Mouse (Mus musculus): ENCODE data around the gene BC052040.

Gene BC052040

GRCm38 (mm10) chr2:115717980-115718379 lies 136.5 kb downstream of the BC052040 start:
- no peak for DNase-seq

GRCm38 (mm10) chr2:115723452-115723851 lies 141.9 kb downstream of the BC052040 start:
- no peak for DNase-seq

DNA sequence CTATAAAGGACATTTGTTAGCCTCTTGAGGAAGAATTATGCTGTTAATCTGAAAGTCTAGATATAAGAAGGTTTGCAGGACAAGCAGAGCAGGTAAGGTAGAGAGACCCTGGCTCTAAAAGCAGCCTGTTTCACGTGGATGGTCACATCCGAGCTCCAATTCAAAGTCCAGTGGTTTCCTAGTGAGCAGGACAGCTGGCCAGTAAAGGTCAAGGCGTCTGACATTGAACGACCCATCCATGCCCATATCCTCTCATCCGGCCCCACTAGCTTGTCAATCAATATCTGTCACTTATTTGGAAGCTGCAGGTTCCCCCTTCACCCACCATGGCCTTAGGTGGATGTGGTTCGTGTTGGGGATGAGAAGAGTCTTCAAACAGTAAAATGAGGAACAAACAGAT lies 142.7 kb downstream of the BC052040 start:
- no peak for DNase-seq

- no peak for DNase-seq
These were observed 143.2 kb downstream of the BC052040 start for GRCm38 (mm10) chr2:115724726-115725125.

DNA sequence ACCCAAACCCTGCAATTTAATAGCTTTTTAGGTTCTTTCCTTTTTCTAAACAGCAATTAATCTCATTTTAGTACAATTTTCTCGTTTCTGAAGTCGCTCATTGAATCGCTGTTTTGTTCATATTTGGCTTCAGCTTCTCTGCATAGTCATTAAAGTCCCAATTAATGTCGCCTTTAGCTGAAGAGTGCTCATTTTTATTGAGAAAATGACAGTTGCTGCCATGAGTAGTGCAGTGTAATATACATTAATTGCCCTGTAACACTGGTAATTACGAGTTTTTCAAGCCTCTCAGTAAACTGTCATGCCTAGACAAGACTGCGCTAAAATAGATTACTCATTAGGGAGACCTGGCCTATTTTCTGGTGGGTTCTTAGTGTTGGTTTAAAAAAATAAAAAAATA lies 144.0 kb downstream of the BC052040 start:
- no peak for DNase-seq

- DNase-seq: no peak
These were observed 144.4 kb downstream of the BC052040 start for GRCm38 (mm10) chr2:115725926-115726325.

- no peak for DNase-seq
These were observed 145.3 kb downstream of the BC052040 start for GRCm38 (mm10) chr2:115726806-115727205.

DNA sequence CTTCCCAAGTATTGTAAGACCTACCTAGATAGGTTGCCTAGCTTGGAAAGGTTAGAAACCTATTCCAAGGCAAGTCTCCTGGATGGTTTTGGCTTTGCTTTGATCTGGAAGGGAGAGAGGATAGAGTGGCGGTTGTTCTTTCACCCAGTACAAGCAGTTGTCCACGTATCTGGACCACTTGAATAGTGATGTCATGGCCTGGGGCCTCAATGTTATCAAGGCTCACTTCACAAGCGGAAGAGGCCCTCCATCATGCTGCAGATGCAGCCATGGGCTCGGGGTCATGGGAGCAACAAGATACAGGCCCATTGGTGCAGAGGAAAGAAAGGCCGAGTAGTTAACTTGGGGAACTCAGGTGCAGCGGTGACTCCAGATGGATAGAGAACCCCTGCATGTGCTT lies 147.1 kb downstream of the BC052040 start:
- no peak for DNase-seq

DNA sequence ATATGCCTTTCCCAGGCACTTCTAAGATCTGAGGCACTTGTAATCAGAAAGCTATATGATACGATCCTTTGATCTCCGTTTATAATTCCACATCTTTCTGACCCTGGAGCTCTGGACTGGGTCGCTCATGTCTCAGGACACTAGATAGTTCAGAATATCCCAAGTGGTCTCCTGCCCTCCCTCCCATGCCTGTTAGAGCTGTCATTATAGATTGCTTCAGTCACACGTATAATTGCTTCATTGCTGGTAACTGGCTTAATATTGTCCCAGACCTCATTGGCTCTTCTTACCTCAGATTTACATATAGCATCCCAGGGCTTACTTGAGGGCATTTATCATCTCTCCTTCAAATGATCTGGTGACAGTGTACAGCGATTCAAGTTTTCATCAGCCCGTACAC lies 149.0 kb downstream of the BC052040 start:
- DNase-seq: no peak

- no peak for DNase-seq
These were observed 149.7 kb downstream of the BC052040 start for GRCm38 (mm10) chr2:115731171-115731570.

DNA sequence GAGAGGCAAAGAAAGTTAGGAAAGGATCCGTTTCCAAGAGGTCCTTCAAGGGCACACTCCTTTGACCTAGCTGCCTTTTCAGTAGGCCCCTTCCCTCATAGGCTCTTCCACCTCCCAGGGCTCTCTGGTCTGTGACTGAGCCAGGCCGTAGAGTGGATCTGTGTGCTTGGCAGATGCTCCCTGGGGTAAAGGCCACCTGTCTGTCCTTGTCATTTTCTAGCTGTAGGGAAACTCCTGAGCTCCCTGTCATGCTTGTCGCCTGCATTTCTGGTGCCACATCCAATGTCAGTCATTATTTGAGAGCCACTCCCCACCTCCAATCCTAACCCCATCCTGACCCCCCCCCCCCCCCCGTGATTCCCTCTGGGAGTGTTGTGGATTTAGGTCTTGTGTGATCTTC lies 151.1 kb downstream of the BC052040 start:
- no peak for DNase-seq

GRCm38 (mm10) chr2:115733017-115733692 lies 151.6 kb downstream of the BC052040 start:
- DNase-seq: no peak

GRCm38 (mm10) chr2:115734850-115735249 lies 153.3 kb downstream of the BC052040 start:
- no peak for DNase-seq

DNA sequence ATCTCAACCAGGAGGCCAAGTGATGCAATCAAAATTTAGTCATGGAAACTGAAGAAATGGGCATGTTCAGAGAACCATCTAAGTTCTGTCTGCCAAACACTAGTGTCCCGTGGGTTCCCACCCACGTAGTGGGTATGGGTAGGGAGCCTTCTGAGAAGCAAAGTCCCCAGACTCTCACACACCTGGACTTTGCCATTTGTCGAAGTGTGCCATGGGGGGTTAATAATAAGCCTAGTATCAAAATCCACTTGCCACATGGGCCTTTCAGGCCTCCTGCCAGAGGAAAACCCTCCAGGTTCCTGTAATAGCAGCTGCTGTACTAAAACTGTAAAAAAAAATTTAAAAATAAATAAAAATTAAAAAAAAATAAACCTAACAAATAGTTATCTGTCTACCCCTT lies 154.9 kb downstream of the BC052040 start:
- DNase-seq: no peak

DNA sequence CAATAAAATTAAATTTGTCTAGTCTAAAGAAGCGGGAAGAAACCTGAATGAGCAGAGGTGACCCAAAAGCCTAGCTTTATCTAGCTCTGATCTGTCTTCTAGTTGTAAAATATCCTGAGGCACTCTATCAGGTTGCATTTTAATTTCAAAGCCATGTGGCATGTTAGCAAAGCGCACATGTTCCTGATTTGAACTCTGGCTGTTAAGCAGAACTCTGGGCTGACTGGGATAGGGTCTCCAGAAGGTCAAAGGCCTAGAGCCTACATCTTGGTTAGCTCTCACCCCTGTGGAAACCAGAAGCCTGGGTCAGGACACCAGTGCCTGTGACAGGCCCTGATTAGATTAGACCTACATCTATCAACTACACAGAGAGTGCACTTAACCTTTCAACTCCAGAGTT lies 156.4 kb downstream of the BC052040 start:
- DNase-seq: no peak

- peak; percentile 11 for DNase-seq
These were observed 160.5 kb downstream of the BC052040 start for GRCm38 (mm10) chr2:115742061-115742460.

- no peak for DNase-seq
These were observed 166.1 kb downstream of the BC052040 start for GRCm38 (mm10) chr2:115747639-115748038.

- no peak for DNase-seq
These were observed 169.7 kb downstream of the BC052040 start for GRCm38 (mm10) chr2:115751177-115751576.

DNA sequence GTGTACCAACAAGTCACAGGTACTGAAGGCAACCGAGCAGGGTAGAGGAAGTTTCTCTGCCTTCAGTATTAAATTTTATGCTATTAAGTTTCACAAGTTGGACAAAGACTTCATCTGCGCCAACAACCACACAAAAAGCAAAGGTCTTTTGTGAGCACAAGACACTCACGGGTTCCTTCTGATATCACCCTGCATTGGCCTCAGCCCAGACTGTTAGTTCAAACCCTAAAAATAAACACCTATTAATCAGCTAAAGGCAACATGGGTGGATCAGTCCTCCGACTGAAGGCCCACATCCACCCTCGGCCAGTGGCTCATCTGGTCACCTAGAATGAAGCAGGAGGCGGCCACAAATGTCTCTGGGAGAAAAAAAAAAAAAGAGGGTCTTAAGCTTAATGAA lies 176.2 kb downstream of the BC052040 start:
- no peak for DNase-seq

GRCm38 (mm10) chr2:115758542-115758941 lies 177.0 kb downstream of the BC052040 start:
- no peak for DNase-seq

DNA sequence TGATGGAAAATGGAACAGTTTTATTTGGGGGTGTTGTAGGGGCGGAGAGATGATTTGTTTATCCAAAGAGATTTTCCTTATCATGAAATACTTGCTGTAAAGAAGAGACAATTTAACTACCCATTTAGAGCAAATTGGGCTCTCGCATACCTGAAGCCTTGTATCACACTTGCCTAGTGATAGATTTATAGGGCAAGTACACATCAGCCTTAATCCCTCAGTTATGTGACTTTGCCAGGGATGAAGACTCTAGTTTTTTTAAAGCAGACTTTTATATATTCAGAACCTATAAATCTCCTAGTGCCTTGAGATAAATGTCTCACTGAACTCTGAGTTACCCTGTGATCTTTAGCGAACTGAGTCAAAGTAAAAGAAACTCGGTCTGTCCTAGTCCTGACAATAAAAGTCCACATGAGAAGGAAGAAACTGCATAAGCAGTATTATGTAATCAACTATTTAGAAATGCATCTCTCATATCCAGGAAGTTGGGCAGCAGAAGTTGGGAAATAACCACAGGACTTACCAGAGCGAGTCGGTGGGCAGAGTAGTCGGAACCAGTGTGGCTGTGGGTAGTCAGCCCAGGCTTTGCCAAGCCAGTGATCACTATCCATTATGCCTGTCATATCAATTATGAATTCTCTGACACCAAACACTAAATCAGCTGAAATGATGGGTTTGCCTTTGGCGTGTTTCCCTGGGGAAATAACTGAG lies 183.2 kb downstream of the BC052040 start:
- DNase-seq: no peak

DNA sequence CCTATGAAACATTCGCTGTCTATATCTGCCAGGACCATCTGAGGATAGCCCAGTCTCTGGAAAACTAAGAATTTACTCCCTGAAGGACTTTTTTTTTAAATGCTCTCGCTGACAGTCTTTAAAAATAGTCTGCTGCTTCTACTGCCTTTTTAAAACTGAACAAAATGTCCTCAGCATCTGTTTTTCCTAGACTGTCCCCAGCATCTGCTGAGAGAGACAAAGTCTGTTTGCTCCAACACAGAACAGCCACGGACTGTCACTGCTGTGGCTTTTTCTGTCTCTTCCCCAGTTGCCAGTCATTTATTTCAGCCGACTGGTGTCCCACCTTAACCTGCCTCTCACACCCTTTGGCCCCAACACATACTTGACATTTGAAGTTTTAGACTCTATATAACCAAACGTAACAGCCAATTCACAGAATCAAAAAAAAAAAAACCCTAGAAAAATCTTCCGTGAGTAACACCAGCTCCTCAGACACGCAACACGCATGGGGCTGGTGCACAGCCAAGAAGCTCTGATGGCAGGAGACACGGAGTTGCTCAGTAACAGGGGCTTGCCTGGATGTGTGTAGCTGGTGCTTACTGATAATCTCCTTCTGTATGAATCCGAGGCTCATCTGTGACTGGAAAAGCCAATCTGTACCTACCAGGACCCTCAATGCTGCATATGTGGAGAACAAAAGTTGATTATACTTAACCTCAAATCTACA lies 188.2 kb downstream of the BC052040 start:
- peak; percentile 61 for DNase-seq

DNA sequence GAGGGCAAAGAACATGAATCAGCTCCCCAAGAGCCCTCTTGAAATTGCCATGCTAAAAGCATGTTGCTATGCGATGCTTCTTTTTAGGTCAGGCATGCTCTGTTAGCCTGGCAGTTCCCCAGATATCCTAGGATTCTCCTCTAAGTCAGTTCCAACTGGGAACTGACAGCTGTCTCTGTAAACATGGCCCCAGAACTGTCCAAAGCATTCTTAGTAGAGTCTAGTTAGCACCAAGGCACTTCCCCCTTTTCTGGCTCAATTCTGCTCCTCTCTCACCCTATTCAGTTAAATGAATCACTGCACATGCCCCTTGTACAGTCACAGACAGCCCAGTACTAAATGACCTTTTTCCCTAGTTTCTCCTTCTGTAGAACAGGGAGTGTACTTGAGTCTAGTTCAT lies 191.2 kb downstream of the BC052040 start:
- no peak for DNase-seq
